Mouse (Mus musculus) urinary bladder, postnatal 10 days (tissue): ENCODE measurements around the gene Clybl.

Experiments
- DNase-seq: peaks from one replicate; pipeline ENCODE4 v3.0.0; 2022; ENCODE audit warnings: low spot score

Gene Clybl

DNA sequence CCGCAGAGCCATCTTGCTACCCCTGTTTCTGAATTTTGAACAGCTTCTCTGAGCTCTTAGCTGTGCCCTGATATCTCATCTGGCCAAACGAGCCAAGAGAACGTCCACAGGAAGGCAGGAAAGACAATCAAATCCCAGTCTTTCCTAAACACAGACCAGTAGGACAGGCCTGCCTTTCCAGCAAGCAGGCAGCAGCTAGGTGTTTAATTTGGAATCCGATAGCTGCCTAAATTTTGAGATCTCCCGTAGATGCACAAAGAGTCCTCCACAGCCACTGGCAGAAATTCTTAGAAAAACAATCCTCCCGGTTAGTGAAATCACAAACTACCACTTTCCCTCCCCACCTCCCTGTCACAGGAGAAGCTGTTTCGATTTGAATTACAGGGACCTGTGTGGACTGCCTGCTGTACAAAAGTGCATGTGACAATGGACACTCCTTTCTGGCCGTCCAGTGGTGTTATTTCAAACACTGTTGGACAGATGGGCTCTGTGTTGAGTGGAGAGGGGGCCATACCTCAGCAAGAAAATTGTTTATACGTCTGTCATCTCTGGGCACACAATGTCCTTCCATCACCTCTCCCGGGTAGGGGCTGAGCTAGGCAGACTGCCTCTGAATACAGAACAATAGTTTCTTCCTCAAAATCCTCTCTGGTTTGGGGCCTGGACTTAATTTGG is 245.2 kb downstream of the Clybl start:
- DNase-seq = no peak

DNA sequence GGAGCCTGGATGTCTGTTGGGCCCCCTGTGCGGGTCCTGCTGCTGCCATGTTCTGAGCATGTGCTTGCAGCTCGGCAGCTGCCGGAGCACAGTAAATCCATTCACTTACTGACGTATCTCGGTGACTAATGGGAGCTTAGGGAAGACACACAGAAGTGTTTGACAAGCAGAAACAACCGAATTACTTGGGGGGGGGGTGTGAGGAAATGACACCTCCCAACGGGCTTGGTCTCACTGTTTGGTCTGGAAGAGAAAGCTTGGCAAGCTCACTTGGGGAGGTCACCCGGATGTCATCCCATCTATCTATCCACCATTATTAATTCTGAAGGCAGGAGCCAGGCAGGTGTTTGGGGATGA is 245.7 kb downstream of the Clybl start:
- DNase-seq = no peak

DNA sequence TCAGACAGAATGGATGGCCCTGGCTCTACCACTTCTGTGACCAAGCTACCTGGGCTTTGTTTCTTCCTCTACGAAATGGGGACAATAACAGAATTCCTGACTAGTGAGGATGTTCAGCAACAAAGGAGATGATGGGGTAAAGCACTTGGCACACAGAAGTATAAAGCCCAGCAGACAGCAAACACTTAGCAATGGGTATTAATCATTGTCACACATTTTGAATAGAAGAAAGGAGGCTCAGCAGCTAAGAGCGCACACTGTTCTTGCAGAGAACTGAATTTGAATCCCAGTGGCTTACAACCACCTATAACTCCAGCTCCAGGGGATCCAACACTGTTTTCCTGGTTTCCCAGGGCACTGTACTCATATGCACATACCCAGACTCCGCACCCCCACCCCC is 246.2 kb downstream of the Clybl start:
- no peak for DNase-seq

DNA sequence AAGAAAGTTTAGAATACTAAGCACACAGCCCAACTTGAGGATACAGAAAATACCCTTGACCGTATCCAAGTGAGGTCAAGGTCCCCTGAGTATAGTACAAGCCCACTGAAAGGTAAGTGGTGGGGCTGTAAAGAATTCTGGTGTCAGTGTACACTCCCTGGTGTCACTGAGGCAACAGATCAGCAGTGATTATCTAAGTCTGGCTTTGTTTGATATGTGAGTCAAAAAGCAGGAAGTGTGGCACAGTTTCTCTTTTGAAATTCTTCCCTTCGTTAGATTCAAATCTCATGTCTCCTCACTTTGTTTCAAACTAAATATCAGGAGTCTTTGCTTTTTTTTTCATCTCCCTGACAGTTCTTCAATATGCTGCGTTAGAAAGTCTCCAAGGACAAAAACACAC is 251.1 kb downstream of the Clybl start:
- no peak for DNase-seq

DNA sequence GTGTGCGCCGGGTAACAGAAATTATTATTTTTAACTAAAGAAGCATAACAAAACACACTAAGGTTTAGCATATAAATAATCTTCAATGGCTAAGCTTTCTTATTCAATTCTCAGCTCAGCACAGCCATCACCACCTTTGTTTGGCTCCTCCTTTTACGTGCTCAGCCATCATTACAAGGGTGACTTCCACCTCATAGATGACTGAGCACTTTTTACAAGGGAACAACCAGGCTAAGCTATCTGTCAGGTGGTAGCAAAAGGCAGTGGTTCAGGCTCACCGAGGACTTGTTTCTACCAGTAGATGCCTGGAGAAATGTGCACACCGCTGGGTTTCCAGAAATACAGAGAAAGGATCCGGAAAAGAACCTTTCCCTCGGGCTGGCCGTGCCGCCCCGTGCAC is 252.5 kb downstream of the Clybl start:
- DNase-seq = no peak

DNA sequence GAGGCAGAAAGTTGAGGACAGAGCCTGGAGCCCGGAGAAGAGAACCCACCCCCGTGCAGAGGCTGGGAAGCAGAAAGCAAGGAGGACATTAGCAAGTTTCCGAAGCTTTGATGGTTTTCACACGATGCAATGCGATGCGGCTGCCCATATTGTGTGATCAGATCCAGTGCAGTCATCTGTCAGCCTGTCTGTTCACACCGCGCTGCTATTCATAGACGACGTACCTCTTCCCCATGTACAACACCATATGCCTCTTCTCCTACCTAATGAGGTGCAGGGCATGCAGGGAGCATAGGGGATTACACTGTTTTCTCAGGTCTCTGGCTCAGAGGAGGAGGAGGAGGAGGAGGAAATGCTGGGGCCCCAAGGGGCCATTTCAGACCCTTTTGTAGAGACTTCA is 255.3 kb downstream of the Clybl start:
- DNase-seq = no peak

DNA sequence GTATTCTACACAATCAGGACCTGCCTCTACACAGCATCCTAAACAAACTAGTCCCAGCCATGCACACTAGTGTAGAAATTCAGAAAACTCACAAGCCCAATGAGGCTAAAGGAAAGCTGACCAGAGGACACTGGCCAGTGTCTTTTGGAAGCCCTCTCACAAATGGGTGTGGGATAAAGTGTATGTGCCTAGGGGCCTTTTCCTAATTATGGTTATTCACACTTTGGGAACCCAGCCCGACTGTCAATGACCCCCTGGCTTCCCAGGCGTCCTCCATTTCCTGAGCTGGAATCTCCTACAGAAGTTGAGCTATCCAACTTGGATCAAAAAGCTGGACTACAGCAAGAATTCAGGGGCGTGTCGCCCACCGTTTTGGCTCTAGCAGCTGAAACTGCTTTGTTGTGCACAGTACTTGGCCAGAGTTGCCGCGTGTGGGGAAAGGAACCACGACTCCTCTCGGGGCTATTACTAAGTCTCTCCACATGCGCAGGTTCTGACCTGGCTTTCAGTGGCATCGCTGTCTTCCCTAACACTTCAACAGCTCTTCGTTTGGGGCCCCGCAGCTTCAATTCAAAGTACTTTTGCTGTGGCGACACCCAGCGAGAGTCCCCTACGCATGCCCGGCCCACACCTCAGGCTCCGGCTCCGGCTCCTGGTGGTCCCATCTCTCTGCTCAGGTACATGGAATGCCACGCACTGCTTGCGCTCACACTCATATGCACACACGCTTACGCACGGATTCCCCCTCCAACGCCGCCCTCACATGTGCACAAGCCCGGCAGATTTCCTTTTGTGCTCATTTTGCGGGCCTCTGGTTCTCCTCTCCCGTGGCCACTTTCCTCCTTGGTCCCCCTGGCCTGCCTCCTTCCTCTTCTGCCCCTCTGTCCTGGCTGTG is 268.3 kb downstream of the Clybl start:
- no peak for DNase-seq

DNA sequence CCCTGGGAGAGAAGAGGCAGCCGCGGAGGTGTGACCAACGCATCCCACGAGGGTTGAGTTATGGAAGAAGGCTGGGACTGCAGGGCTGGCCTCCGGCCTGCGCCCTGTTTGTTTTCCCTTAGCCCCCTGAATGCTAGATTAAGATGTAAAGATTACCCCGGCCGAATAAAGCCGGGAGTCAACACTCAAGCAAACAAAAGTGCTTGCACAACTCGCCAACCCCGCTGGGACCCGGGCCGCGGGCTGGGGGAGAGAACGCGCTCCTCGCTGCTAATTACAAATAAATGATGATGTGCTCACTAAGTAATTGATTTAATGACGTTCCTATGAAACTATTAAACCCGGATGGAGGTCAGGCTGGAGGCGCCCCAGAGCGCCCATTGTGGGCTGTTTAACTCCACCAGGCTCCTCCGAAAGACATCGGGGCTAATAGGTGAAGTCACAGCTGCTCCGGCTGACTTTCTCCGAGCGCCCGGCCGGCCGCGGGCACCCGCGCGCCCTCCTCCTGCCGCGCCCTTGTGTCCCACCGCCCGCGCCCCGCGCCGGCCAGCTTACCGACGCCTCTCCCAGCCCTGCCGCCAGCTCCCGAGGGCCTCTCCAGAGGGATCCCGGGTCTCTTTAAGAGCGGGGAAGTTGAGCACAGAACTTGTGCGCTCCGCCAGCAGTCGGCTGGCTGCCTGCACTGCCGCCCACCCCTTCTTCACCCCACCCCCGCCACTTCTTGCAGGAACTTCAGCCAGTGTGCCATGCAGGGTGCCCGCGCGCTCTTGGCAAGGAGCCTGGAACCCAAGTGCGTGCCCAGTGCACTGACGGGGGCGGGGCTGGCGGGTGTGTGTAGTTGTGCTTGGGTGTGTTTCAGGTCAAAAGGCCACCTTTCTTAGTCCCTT is 269.2 kb downstream of the Clybl start, which contains the start of gene Gm5089:
Gene Gm5089 (minus strand): TSS at position 620 of the 887 bp plus-strand sequence.
- no peak for DNase-seq

DNA sequence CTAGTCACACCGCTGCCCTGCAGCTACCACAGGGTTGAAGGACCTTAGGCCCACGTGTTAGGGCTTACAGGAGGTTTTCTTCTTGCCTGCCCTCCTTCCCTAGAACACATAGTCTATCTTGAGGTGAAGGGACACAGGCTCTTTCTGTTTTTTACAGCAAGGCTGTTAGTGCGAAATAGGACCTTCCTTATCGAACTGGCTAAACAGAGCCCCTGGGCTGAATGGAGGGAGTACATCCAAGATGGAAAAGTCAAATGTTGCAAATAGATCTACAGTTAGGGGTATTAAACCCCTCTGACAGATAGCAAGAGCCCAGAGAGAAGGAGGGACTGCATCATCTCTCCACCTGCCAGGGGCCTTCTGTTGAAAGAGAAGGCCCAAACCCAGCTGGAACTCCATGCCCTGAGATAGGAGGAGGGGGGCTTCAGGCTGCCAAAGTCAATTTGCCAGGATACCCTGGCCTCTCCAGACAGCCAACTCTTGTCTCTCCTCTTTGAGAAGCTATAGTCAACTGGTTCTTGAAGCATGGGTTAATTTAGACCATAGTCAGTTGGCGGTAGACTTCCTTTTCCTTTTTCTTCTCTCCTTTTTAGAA is 270.1 kb downstream of the Clybl start:
- no peak for DNase-seq
